Mouse (Mus musculus) liver, embryonic 14.5 days (tissue): ENCODE data around the gene Kynu. TPM values are rescaled to one million over a fixed set of nuclear protein-coding genes. Genes with fewer than 3 reads are reported as not detected.

ENCODE experiments used
- ATAC-seq: fragments of 200-750 bp; cut with Nextera tagmentation; 2 replicates; pipeline ENCODE4 v1.8.0; 2017; ENCODE audit warnings: moderate number of reproducible peaks, mild to moderate bottlenecking, moderate library complexity; ENCODE audit not compliant: insufficient read depth
- DNase-seq, 3 experiments: peaks; one replicate each; pipeline ENCODE4 v3.0.0-alpha.2; 2012 to 2013; ENCODE audit warnings: low read depth in 3 of 3, low spot score in 3 of 3
- H3K27ac ChIP-seq: fragments of 300-500 bp; sonication (generic); 2 replicates; pipeline ENCODE4 v1.5.1; 2014; ENCODE audit warnings: moderate library complexity, mild to moderate bottlenecking, control low read depth, inconsistent platforms
- H3K27me3 ChIP-seq: fragments of 300-500 bp; sonication (generic); 2 replicates; pipeline ENCODE4 v1.6.1; 2014; ENCODE audit warnings: mild to moderate bottlenecking, low read length, moderate library complexity; ENCODE audit not compliant: control insufficient read depth, insufficient read depth
- H3K36me3 ChIP-seq: fragments of 300-500 bp; sonication (generic); replicated peaks from 2 replicates; pipeline ENCODE4 v1.6.1; 2014; ENCODE audit warnings: low read depth; ENCODE audit not compliant: control insufficient read depth, insufficient read depth
- H3K4me1 ChIP-seq, 2 experiments: fragments of 200-500 bp in 1 of 2; fragments of 300-500 bp in 1 of 2; sonication (generic) in 1 of 2; replicated peaks; 2 replicates each; pipeline ENCODE4 v1.6.1; 2012 to 2014; ENCODE audit warnings: antibody characterized with exemption in 1 of 2, inconsistent platforms in 1 of 2, low read length in 1 of 2; ENCODE audit not compliant: control insufficient read depth in 2 of 2, insufficient read depth in 2 of 2
- H3K4me2 ChIP-seq: fragments of 300-500 bp; sonication (generic); 2 replicates; pipeline ENCODE4 v1.6.1; 2014; ENCODE audit warnings: low read depth, mild to moderate bottlenecking, control low read depth, moderate library complexity
- H3K4me3 ChIP-seq, 2 experiments: fragments of 200-500 bp in 1 of 2; fragments of 300-500 bp in 1 of 2; sonication (generic) in 1 of 2; 2 replicates each; pipeline ENCODE4 v1.5.1; 2012 to 2014; ENCODE audit warnings: low read depth in 2 of 2, low read length in 2 of 2, mild to moderate bottlenecking in 2 of 2, control low read depth in 1 of 2, inconsistent platforms in 1 of 2, moderate library complexity in 1 of 2; ENCODE audit not compliant: insufficient read depth in 1 of 2
- H3K9ac ChIP-seq: fragments of 300-500 bp; sonication (generic); replicated peaks from 2 replicates; pipeline ENCODE4 v1.6.1; 2014; ENCODE audit warnings: mild to moderate bottlenecking, control low read depth, moderate library complexity
- H3K9me3 ChIP-seq: fragments of 300-500 bp; sonication (generic); 2 replicates; pipeline ENCODE4 v1.6.1; 2016; ENCODE audit warnings: low read length, mixed read lengths; ENCODE audit not compliant: control insufficient read depth
- CTCF ChIP-seq: IDR thresholded peaks from 2 replicates; pipeline ENCODE4 v1.5.1; 2016; ENCODE audit warnings: antibody characterized with exemption, low read depth, control low read depth
- EP300 ChIP-seq: IDR thresholded peaks from 2 replicates; pipeline ENCODE4 v1.6.1; 2016; ENCODE audit warnings: antibody characterized with exemption, low read depth
- WGBS: fragments of 180-500 bp; shearing (Covaris S2); extraction: QIAGEN DNeasy Blood & Tissue Kit; methylation state at CpG from one replicate; pipeline ENCODE4 v1.1.7; 2014; ENCODE audit not compliant: insufficient replicate concordance; 5-methylcytosine and 5-hydroxymethylcytosine counted together
- polyA plus RNA-seq, 2 experiments: library from polyadenylated mRNA; depleted of rRNA in 1 of 2; stranded (reverse) in 1 of 2; unstranded in 1 of 2; fragments of >200 nt; fragmentation: Nextera tagmentation in 1 of 2; extraction: Ambion mirVana in 1 of 2; gene quantifications; 2 replicates each; pipeline versions ENCODE4 v1.2.1 to v1.2.3; 2012 to 2014

Gene Kynu
- polyA plus RNA-seq, 2 experiments = 2.4 to 3.3 TPM

- no peak for TF ChIP-seq EP300
- no peak for TF ChIP-seq CTCF
- Histone ChIP-seq H3K27ac (no peak overlapping the region), H3K9ac (no peak overlapping the region), H3K36me3 (no peaks in the 10 kb centered on the region), H3K27me3 (no peaks in the 10 kb centered on the region), H3K9me3 (no peaks in the 10 kb centered on the region), H3K4me2 (no peak overlapping the region), H3K4me3 (no peak overlapping the region), H3K4me1 (no peaks in the 10 kb centered on the region)
- ATAC-seq (no peak), DNase-seq (no peak)
- 62% methylated on average over 2 of the region's 2 CpGs for WGBS
These were observed 157.5 kb downstream of the Kynu start for GRCm38 (mm10) chr2:43712611-43713138.

GRCm38 (mm10) chr2:43722446-43723103, 167.4 kb downstream of the Kynu start:
- WGBS = 16% methylated on average over 14 of the region's 14 CpGs
- H3K9ac ChIP-seq = no peak overlapping the region
- no peak overlapping the region for H3K4me2 ChIP-seq
- H3K4me1 ChIP-seq = no peaks in the 10 kb centered on the region
- peak; percentile 34 to 49 (median 41) for DNase-seq
- H3K36me3 ChIP-seq = no peaks in the 10 kb centered on the region
- no peaks in the 10 kb centered on the region for H3K27me3 ChIP-seq
- no peak overlapping the region for H3K27ac ChIP-seq
- no peak for ATAC-seq
- peak; percentile 78 for TF ChIP-seq CTCF
- TF ChIP-seq EP300 = no peak
- H3K9me3 ChIP-seq = no peaks in the 10 kb centered on the region
- H3K4me3 ChIP-seq = no peak overlapping the region

- Histone ChIP-seq H3K4me1 (no peaks in the 10 kb centered on the region; a peak in 1 of 4 replicates), H3K27ac (no peak overlapping the region), H3K4me3 (no peak overlapping the region), H3K9me3 (no peaks in the 10 kb centered on the region), H3K36me3 (no peaks in the 10 kb centered on the region), H3K9ac (no peak overlapping the region), H3K4me2 (no peak overlapping the region), H3K27me3 (no peaks in the 10 kb centered on the region)
- 57% methylated on average over 7 of the region's 7 CpGs for WGBS
- no peak for TF ChIP-seq CTCF
- TF ChIP-seq EP300 = no peak
- DNase-seq = no peak
- no peak for ATAC-seq
These were observed 168.0 kb downstream of the Kynu start for GRCm38 (mm10) chr2:43723104-43723541.

GRCm38 (mm10) chr2:43727181-43727580, 172.1 kb downstream of the Kynu start:
- H3K27ac ChIP-seq = no peak overlapping the region
- no peaks in the 10 kb centered on the region for H3K36me3 ChIP-seq
- WGBS = 46% methylated on average over 5 of the region's 5 CpGs
- no peaks in the 10 kb centered on the region; a peak in 1 of 4 replicates for H3K4me1 ChIP-seq
- H3K27me3 ChIP-seq = no peaks in the 10 kb centered on the region
- H3K4me2 ChIP-seq = peak overlapping the region; percentile 55
- TF ChIP-seq EP300 (no peak), CTCF (no peak)
- H3K4me3 ChIP-seq = no peak overlapping the region
- ATAC-seq = no peak
- H3K9ac ChIP-seq = no peak overlapping the region
- DNase-seq = no peak
- no peaks in the 10 kb centered on the region for H3K9me3 ChIP-seq

- H3K36me3 ChIP-seq = no peaks in the 10 kb centered on the region
- WGBS = 24% methylated on average over 8 of the region's 8 CpGs
- H3K4me2 ChIP-seq = peak overlapping the region; percentile 55
- ATAC-seq = no peak
- no peak overlapping the region; a peak in 1 of 4 replicates for H3K4me3 ChIP-seq
- H3K27me3 ChIP-seq = no peaks in the 10 kb centered on the region
- no peak for DNase-seq
- H3K4me1 ChIP-seq = no peaks in the 10 kb centered on the region; a peak in 1 of 4 replicates
- TF ChIP-seq EP300 = no peak
- no peaks in the 10 kb centered on the region for H3K9me3 ChIP-seq
- H3K27ac ChIP-seq = no peak overlapping the region
- no peak overlapping the region for H3K9ac ChIP-seq
These were observed 172.6 kb downstream of the Kynu start for GRCm38 (mm10) chr2:43727693-43728092.
